Mouse (Mus musculus): ENCODE measurements around the gene Synm.

GRCm38 (mm10) chr7:67708160-67708559 is 51.4 kb downstream of the Synm start:
- no peak for TF ChIP-seq CTCF (IDR thresholded peaks at IDR 0.05; ENCODE audit: control insufficient read depth, insufficient read depth, low read length)
- TF ChIP-seq POLR2A (IDR thresholded peaks at IDR 0.05; ENCODE audit: borderline replicate concordance, control insufficient read depth, low read depth, low read length), result no peak
